Mouse (Mus musculus) kidney, postnatal 4 days (tissue): Measurements from ENCODE around the gene Surf1.

Experiments
- DNase-seq, 2 experiments: peaks; one replicate each; pipeline ENCODE4 v3.0.0; 2021; ENCODE audit warnings: mixed read lengths in 2 of 2

Surf1 gene

GRCm38 (mm10) chr2:26921784-26922183 is 5.5 kb upstream of the Surf1 start:
- no peak for DNase-seq

- DNase-seq = no peak
These were observed 4.0 kb upstream of the Surf1 start for GRCm38 (mm10) chr2:26920190-26920855.

- no peak for DNase-seq
These were observed 3.4 kb upstream of the Surf1 start for GRCm38 (mm10) chr2:26919684-26920083.

GRCm38 (mm10) chr2:26916738-26917137 is 408 bp upstream of the Surf1 start:
- no peak for DNase-seq

- no peak for DNase-seq
These were observed 2.0 kb downstream of the Surf1 start for GRCm38 (mm10) chr2:26914148-26914941.

GRCm38 (mm10) chr2:26913416-26914147 is 2.7 kb downstream of the Surf1 start:
- DNase-seq = no peak

- DNase-seq = no peak
These were observed 4.0 kb downstream of the Surf1 start for GRCm38 (mm10) chr2:26912253-26912770.

- DNase-seq = peak; percentile 77 to 87
These were observed 5.2 kb downstream of the Surf1 start for GRCm38 (mm10) chr2:26910994-26911765.

GRCm38 (mm10) chr2:26910124-26910993 is 6.0 kb downstream of the Surf1 start, which contains the start of the genes Med22 and Rpl7a:
Med22 (minus strand) TSS chr2:26910677.
Rpl7a (plus strand) TSS chr2:26910764.
- peak; percentile 100 for DNase-seq

- no peak for DNase-seq
These were observed 6.9 kb downstream of the Surf1 start for GRCm38 (mm10) chr2:26909387-26909784.

- DNase-seq = no peak
These were observed 7.5 kb downstream of the Surf1 start for GRCm38 (mm10) chr2:26908710-26909386.

GRCm38 (mm10) chr2:26907109-26907508 is 9.2 kb downstream of the Surf1 start:
- DNase-seq = peak; percentile 69 to 80

GRCm38 (mm10) chr2:26906431-26906830 is 9.9 kb downstream of the Surf1 start:
- no peak for DNase-seq

- DNase-seq = no peak
These were observed 10.4 kb downstream of the Surf1 start for GRCm38 (mm10) chr2:26905936-26906335.

GRCm38 (mm10) chr2:26903311-26903710 is 13.0 kb downstream of the Surf1 start:
- no peak for DNase-seq

- peak; percentile 94 to 97 for DNase-seq
These were observed 13.7 kb downstream of the Surf1 start, which contains the start of gene Surf6 for GRCm38 (mm10) chr2:26902467-26903220. Surf6 (minus strand) TSS chr2:26902879.

- no peak for DNase-seq
These were observed 14.4 kb downstream of the Surf1 start for GRCm38 (mm10) chr2:26901834-26902400.

- DNase-seq = no peak
These were observed 15.6 kb downstream of the Surf1 start for GRCm38 (mm10) chr2:26900731-26901130.

GRCm38 (mm10) chr2:26895898-26896297 is 20.4 kb downstream of the Surf1 start:
- DNase-seq = no peak
